Mouse (Mus musculus): Measurements from ENCODE around the gene P3h3. TPM values are rescaled to one million over a fixed set of nuclear protein-coding genes. Genes with fewer than 3 reads are reported as not detected.
"Not testable (repeated sequence)": the region's sequence is repeated elsewhere in the genome, so short reads cannot be mapped to it uniquely, and the experiment has no call there.

Gene P3h3
- polyA plus RNA-seq, 1 experiment from 2014 or later: 60.5 TPM

DNA sequence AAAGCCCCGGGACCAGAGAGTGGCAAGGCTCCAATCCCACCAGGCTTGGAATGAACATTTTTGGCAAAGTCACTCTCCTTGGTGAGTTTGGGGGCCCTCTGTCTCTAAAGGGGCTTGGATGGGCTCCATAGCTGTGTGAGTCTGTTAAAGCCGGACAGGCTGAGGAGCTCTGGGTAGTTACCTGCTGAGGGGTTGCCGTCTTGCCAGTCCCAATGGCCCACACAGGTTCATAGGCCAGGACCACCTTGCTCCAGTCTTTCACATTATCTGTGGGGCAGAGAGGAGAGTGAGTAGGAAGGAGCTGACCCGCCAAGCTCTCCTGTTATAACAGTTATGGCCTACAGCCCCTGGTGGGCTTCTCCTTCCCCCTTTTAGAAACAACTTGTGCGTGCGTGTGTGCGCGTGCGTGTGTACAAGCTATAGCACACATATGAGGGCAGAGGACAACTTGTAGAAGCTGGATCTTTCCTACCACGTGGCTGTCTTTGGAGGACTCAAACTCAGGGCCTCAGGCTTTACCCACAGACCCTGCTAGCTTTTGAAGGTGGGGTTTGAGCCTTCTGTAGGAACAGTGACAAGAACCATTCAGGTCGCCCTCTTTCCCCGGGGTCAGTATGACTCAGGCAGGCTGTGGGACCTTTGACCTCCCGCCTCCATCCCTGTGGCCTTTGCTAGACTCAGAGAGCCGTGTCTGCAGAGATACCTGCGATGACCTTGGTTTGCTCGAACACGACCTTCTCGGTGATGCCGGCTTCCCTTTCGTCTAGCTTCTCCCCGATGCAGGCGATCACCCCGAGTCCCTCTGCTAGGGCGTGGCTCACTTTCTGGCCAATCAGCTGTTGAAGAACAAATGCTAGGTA, 45.6 kb downstream of the P3h3 start:
- Histone ChIP-seq H3K4me2 (peak overlapping the region; percentile 92), H3K36me3 (peaks cover 44% of the 10 kb centered on the region), H3K27ac (0 out of 2 replicates have a peak overlapping the region, but pooled peaks have one; percentile 92), H3K4me3 (peak overlapping the region; percentile 73), H3K9me3 (no peaks in the 10 kb centered on the region), H3K27me3 (no peaks in the 10 kb centered on the region), H3K9ac (peak overlapping the region; percentile 89), H3K4me1 (peaks cover 47% of the 10 kb centered on the region)
- no peak for ATAC-seq (ENCODE audit: insufficient number of reproducible peaks, insufficient read depth, low FRiP score, low TSS enrichment, low read depth)
- WGBS: 78% methylated on average over 24 of the region's 24 CpGs

- Histone ChIP-seq H3K4me3 (no peak overlapping the region), H3K36me3 (peaks cover 38% of the 10 kb centered on the region), H3K27ac (no peak overlapping the region), H3K9ac (no peak overlapping the region), H3K27me3 (no peaks in the 10 kb centered on the region), H3K9me3 (no peaks in the 10 kb centered on the region), H3K4me2 (no peak overlapping the region), H3K4me1 (peaks cover 52% of the 10 kb centered on the region)
- no peak for ATAC-seq (ENCODE audit: insufficient number of reproducible peaks, insufficient read depth, low FRiP score, low TSS enrichment, low read depth)
- WGBS: 85% methylated on average over 4 of the region's 4 CpGs
These were observed 46.2 kb downstream of the P3h3 start for GRCm38 (mm10) chr6:124811403-124811665.

- H3K4me3 ChIP-seq; H3K27me3 ChIP-seq; H3K9me3 ChIP-seq; ATAC-seq (ENCODE audit: insufficient number of reproducible peaks, insufficient read depth, low FRiP score, low TSS enrichment, low read depth); H3K9ac ChIP-seq; H3K27ac ChIP-seq: not testable (repeated sequence)
- H3K4me2 ChIP-seq: peak overlapping the region; percentile 97; the same call in 1 of the 2 replicates
- H3K4me1 ChIP-seq: peaks cover 57% of the 10 kb centered on the region
- 87% methylated on average over 11 of the region's 11 CpGs for WGBS
- H3K36me3 ChIP-seq: peaks cover 32% of the 10 kb centered on the region
These were observed 46.8 kb downstream of the P3h3 start for GRCm38 (mm10) chr6:124810566-124811402.

- 42% methylated on average over 14 of the region's 14 CpGs for WGBS
- Histone ChIP-seq H3K4me2 (peak overlapping the region; percentile 97), H3K36me3 (peaks cover 24% of the 10 kb centered on the region), H3K27me3 (no peaks in the 10 kb centered on the region), H3K27ac (peak overlapping the region; percentile 92), H3K9me3 (no peaks in the 10 kb centered on the region), H3K4me3 (peak overlapping the region; percentile 58), H3K4me1 (peaks cover 61% of the 10 kb centered on the region), H3K9ac (peak overlapping the region; percentile 74)
- no peak for ATAC-seq (ENCODE audit: insufficient number of reproducible peaks, insufficient read depth, low FRiP score, low TSS enrichment, low read depth)
These were observed 47.6 kb downstream of the P3h3 start for GRCm38 (mm10) chr6:124809775-124810538.

DNA sequence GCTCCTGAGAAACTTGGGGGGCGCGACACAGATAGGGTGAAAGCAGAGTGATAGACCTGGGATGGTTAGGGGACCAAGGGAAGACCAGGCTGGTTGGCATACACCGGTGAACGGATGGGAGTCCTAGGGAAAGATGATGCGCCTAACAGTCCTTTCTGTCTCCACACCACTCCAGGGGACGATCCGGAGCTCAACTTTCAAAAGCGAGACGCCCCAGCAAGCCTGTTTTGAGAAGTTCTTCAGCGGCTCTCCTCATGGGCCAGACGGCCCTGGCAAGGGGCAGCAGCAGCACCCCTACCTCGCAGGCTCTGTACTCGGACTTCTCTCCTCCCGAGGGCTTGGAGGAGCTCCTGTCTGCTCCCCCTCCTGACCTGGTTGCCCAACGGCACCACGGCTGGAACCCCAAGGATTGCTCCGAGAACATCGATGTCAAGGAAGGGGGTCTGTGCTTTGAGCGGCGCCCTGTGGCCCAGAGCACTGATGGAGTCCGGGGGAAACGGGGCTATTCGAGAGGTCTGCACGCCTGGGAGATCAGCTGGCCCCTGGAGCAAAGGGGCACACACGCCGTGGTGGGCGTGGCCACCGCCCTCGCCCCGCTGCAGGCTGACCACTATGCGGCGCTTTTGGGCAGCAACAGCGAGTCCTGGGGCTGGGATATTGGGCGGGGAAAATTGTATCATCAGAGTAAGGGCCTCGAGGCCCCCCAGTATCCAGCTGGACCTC, 48.3 kb downstream of the P3h3 start:
- Histone ChIP-seq H3K27ac (peak overlapping the region; percentile 92), H3K4me1 (peaks cover 54% of the 10 kb centered on the region)
- under 1% methylated on average over 35 of the region's 35 CpGs for WGBS

DNA sequence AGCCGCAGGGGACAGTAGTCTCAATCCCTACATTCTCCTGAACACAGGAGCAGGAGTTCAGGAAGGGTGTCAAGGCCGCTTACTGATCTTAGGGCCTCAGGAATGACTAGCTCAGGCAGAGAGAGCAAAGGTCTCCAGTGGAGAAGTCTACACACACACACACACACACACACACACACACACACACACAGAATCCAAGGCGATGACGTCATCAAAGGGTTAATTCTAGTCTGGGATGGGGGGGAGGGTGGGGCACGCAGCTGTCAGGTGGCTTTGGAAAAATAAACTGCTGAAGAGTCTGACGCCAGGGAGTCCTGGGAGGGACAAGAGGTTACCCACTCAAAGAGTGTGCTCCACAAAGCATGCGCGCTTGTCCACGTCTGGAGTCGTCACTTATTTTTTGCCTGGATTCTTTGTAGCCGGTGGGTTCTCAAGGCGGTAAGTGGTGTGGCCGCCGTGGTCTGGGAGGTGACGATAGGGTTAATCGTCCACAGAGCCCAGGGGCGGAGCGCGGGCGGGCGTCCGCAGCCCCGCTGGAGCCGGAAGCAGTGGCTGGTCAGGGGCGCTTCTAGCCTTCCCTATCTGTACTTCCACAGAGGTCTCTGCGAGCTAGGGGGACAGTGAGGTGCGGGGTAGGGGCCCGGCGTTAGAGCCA, 49.1 kb downstream of the P3h3 start, which contains the start of gene Spsb2:
Gene Spsb2 (plus strand): TSS at position 304 of the 655 bp plus-strand sequence.
- no peaks in the 10 kb centered on the region for H3K9me3 ChIP-seq
- peak within 1 kb of the TSS; percentile 74 for H3K9ac ChIP-seq
- peak within 1 kb of the TSS; percentile 97 for H3K4me2 ChIP-seq
- 0 out of 2 replicates have a peak, but pooled peaks have one; percentile 3 for ATAC-seq (ENCODE audit: insufficient number of reproducible peaks, insufficient read depth, low FRiP score, low TSS enrichment, low read depth)
- H3K36me3 ChIP-seq: peaks cover 24% of the 10 kb centered on the region
- H3K27me3 ChIP-seq: no peaks in the 10 kb centered on the region
- H3K27ac ChIP-seq: peak within 1 kb of the TSS; percentile 92
- WGBS: 3% methylated on average over 29 of the region's 29 CpGs
- H3K4me3 ChIP-seq: peak within 1 kb of the TSS; percentile 58
- peaks cover 52% of the 10 kb centered on the region for H3K4me1 ChIP-seq

More for the DNA sequence above, 48.3 kb downstream of the P3h3 start:
- H3K9me3 ChIP-seq: no peaks in the 10 kb centered on the region
- peaks cover 24% of the 10 kb centered on the region for H3K36me3 ChIP-seq
- H3K4me2 ChIP-seq: peak overlapping the region; percentile 97
- H3K9ac ChIP-seq: peak overlapping the region; percentile 74
- H3K4me3 ChIP-seq: peak overlapping the region; percentile 58
- ATAC-seq (ENCODE audit: insufficient number of reproducible peaks, insufficient read depth, low FRiP score, low TSS enrichment, low read depth): no peak
- H3K27me3 ChIP-seq: no peaks in the 10 kb centered on the region

GRCm38 (mm10) chr6:124807986-124808357, 49.6 kb downstream of the P3h3 start:
- no peaks in the 10 kb centered on the region for H3K9me3 ChIP-seq
- WGBS: 79% methylated on average over 6 of the region's 6 CpGs
- H3K27ac ChIP-seq: peak overlapping the region; percentile 92
- peaks cover 24% of the 10 kb centered on the region for H3K36me3 ChIP-seq
- H3K9ac ChIP-seq: peak overlapping the region; percentile 74; the same call in 1 of the 2 replicates
- H3K27me3 ChIP-seq: no peaks in the 10 kb centered on the region
- H3K4me3 ChIP-seq: peak overlapping the region; percentile 58
- no peak for ATAC-seq (ENCODE audit: insufficient number of reproducible peaks, insufficient read depth, low FRiP score, low TSS enrichment, low read depth)
- peaks cover 52% of the 10 kb centered on the region for H3K4me1 ChIP-seq
- peak overlapping the region; percentile 97 for H3K4me2 ChIP-seq

GRCm38 (mm10) chr6:124807366-124807765, 50.2 kb downstream of the P3h3 start:
- Histone ChIP-seq H3K9ac (no peak overlapping the region), H3K4me3 (no peak overlapping the region), H3K27ac (no peak overlapping the region), H3K4me2 (no peak overlapping the region), H3K36me3 (peaks cover 22% of the 10 kb centered on the region), H3K9me3 (no peaks in the 10 kb centered on the region), H3K27me3 (no peaks in the 10 kb centered on the region), H3K4me1 (peaks cover 47% of the 10 kb centered on the region)
- no peak for ATAC-seq (ENCODE audit: insufficient number of reproducible peaks, insufficient read depth, low FRiP score, low TSS enrichment, low read depth)
- WGBS: 76% methylated on average over 4 of the region's 4 CpGs

- Histone ChIP-seq H3K4me1 (peaks cover 39% of the 10 kb centered on the region), H3K27me3 (no peaks in the 10 kb centered on the region), H3K9ac (peak overlapping the region; percentile 70; the same call in 1 of the 2 replicates), H3K4me2 (peak overlapping the region; percentile 81), H3K27ac (peak overlapping the region; percentile 91), H3K9me3 (no peaks in the 10 kb centered on the region), H3K4me3 (peak overlapping the region; percentile 55), H3K36me3 (peaks cover 15% of the 10 kb centered on the region)
- no peak for ATAC-seq (ENCODE audit: insufficient number of reproducible peaks, insufficient read depth, low FRiP score, low TSS enrichment, low read depth)
- WGBS: 69% methylated on average over 7 of the region's 7 CpGs
These were observed 51.0 kb downstream of the P3h3 start for GRCm38 (mm10) chr6:124806446-124807140.
